Mouse (Mus musculus) bone marrow macrophage, adult 2 months (primary cell): ENCODE data around the gene Ybx2.

Experiments
- CTCF ChIP-seq: IDR thresholded peaks from 2 replicates; pipeline ENCODE4 v1.5.1; 2012; ENCODE audit warnings: low read depth, mild to moderate bottlenecking, low read length, moderate library complexity
- POLR2A ChIP-seq: IDR thresholded peaks from 2 replicates; pipeline ENCODE4 v1.6.1; 2012; ENCODE audit warnings: mild to moderate bottlenecking, low read depth, low read length, borderline replicate concordance

- no peak for TF ChIP-seq CTCF
- no peak for TF ChIP-seq POLR2A
Measured at GRCm38 (mm10) chr11:69982225-69982624, 46.6 kb downstream of the Ybx2 start, which contains the start of gene Elp5.
